Mouse (Mus musculus): ENCODE data around the gene Macrod2.

The Macrod2 gene

DNA sequence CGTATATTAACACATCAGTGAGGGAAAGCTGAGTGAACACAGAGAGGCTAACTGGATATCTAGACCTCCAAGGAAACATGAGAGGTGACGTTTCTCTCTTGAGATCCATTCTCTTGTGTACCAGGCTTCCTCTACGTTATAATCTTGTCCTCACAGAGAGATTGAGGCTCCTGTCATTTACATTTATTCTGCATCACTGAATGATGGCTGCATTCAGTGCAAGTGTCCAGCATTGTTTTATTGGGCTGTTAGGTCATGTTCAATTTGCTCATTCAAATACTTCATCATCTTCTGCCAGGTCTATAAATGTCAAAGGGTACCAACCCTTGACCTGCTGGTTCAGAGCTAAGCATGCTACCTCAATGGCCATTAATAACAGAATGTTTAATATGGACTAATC, 1302.4 kb downstream of the Macrod2 start:
- no peak for DNase-seq (ENCODE audit: low spot score in 2 of 2)

DNA sequence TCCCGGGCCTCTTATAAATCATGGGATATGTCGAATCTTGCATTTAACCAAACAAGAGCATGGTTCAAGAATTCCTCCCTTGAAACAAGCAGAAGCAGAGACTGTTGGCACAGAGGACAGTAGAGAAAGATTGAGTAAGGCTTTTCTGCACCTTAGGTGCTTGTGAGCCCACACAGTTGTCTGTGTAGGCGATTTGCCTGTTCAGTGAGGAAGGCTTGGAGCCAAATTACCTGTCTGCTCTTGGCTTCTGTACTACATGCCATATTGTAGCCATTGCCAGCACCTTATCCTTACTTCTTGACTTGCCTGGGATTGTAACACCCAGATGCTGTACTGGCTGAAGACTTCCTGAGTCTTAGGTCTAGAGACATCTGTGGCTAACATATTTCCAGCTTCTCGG, 1303.2 kb downstream of the Macrod2 start:
- DNase-seq (ENCODE audit: low spot score in 2 of 2): no peak

DNA sequence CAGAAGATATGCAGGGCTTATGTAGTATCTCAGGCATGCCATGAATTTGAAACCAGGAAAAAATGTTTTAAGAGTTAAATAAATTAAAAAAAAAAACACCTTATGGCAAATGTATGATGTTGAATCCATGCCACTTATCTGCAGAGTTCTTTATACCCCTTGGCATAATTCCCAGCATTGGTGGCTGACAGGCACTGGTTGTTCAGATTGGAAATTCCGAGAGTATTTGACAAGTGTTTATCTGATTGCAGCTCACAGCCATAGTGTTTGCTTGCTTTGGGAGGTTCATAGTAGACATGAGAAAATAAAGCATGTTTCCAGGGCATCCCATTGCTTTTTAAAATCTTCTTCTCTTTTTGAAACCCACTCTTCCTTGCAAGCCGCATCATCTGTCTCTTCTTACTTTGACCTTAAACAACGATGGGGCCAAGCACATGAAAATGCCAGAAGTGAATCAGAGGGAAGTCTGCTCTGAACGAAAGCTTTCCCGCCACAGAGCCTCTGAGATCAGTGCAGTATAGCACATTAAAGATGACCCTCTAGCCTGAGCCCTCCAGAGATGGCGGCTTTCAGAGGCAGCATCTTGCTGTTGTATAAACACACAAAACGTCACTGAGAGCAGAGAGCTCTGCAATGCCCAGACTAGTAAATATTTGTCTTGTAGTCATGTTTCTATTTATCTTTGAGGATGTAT, 1305.8 kb downstream of the Macrod2 start:
- DNase-seq (ENCODE audit: low spot score in 2 of 2): no peak

DNA sequence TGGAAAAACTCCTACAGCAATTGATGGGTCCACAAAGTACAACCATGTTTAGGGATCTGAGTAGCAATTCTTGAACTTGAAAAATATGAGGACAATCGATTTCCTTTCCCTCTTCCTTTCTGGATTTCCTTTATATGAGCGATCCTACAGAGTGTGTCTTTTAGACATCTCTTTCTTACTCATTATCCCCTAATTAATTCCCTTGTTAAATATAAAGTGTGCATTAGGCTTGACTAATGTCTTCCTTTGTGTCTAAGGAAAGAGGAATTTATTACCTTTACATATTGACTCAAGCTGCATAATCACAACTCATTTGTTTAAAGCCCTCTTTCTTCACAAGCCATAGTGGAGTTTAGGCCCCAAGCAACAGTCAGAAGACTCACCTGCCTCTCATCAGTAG, 1316.7 kb downstream of the Macrod2 start:
- DNase-seq (ENCODE audit: low spot score in 2 of 2): no peak

DNA sequence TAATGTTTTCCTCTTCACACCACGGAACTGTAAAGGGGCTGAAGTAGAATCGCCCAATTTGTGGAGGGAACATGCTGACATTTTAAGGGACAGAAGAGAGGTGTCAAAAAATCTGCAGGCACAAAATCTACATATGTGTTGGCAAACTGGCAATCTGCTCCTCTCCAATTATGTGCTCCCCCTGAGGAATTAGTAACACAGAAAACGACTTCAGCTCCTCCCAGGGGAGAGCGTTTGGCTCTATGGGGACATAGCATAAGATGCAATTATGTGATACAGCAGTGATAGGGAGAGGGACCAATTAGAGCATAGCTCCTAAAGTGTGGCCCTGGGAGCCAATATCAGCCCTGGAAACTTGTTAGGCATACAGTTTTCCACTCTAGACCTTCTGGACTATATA, 1317.2 kb downstream of the Macrod2 start:
- no peak for DNase-seq (ENCODE audit: low spot score in 2 of 2)

DNA sequence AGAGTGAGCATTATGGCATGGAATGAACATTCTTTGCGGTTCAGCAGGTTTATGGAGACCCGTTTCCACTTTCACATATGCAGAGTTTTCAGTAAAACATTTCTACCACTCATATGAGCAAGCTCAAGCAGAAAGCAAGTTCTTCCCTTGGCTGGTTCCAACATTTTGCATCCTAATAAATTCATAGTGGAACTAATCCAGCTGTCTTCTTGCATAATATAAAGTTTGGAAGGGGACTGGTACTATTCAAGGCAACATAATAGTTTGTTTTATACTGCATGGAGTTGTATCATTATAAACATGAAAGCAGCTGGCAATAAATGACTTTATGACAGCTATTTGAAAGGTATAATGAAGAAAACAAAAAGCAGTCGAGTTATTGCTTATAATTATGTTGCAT, 1320.0 kb downstream of the Macrod2 start:
- DNase-seq (ENCODE audit: low spot score in 2 of 2): no peak

DNA sequence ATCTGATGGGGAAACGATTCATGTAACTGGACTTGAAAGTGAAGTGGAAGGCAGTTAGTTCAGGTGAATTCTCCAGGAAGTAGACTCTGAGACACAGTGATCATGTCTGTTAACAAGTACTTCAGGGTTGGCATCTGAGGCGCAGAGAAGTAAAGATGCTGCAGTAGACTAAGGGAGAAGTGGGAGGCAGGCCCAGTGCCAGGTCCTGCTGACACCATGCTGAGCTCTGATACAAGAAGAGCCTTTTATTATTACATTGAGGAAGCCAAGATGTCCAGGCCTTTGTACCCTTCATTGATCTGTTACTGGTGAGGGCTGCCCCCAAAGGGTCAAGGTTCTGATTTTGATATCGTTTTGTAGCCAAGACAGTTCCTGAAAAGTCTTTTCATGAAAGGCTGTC, 1327.4 kb downstream of the Macrod2 start:
- DNase-seq (ENCODE audit: low spot score in 2 of 2): no peak

DNA sequence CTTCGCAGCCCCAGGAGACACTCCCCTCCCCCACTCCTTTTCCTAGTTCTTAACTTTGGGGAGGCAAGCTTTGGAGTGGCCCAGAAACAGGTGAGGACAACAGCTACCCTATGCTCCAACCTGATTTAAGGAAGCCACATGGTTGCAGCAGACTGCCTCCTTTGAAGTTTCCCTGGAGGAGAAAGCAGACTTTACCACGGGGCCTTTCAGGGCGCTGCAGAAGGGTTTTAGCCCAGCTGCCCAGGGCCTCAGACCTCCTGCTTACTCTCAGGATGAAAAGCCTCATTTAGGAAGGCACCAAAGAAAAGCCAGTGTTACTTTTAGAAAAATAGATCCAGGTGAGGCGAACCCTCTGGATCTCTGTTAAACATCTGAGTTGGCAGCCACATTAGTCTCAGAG, 1333.9 kb downstream of the Macrod2 start:
- DNase-seq (ENCODE audit: low spot score in 2 of 2): no peak

DNA sequence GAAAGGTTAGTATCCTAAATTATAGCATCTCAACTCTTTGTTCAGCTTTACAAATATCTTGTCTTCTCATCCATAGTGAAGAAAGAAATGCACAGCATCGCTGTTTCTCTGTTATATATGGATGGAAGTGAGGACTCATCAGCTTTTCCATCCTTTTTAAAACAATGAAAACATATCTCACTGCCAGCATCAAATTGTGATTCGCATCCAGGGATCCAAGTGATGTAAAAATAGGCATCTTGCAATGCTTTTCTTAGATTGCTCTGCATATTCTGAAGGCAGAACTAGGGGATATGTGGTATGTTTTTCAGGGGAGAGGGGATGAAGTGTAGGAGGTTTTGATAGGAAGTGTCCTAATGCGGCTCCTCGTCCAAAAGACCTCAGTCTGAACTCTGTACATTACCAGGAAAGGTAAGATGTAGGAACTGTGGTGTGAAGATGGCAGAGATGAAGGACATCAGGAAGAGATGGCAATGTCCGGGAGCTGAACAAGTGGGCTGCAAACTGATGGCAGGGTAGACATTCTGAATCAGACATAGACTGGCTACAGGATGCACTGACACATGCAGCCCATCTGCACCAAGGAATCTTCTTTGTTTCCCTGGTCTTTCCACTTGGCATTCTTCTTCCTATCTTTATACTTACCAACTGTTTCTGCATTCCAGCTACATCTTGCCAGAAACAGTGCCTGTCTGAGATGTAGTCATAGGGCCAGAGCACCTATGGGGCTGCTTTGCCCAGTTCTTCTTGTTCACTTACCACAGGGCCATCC, 1341.8 kb downstream of the Macrod2 start:
- DNase-seq (ENCODE audit: low spot score in 2 of 2): no peak

DNA sequence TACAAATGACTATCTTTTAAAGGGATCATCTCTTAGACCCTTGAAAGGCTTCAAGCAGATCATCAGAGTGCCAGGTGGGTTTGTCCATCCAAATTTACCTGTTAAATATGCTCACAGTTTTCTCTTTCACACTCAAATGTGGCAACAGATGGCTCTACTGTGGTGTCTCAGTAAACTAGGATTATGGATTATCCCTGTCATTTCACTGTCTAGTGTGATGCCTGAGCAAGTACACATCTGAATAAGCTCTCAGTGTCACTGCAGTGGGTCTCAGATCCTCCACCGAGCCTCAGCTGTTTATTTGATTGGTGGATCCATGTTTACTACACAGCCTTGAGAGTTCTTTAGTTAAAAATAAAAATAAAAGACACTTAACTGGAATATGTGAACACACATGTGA, 1343.6 kb downstream of the Macrod2 start:
- DNase-seq (ENCODE audit: low spot score in 2 of 2): no peak

DNA sequence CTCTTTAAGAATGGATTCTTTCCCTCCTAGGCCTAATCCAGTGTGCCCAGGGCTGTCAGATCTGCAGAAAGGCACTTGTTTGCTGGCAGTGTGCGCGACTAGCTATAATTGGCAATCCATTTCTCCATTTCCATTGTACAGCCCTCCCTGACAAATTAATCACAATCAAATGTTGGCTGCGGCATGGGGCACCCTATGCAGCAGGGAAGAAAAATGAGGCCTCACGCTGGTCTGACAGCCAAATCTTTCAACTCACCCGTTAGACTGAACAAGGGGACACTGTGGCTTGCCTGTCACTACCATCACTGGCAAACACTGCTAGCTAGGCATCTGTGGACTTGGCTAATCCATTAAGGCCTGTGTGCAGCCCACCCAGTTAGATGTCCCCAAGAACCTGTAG, 1345.2 kb downstream of the Macrod2 start:
- no peak for DNase-seq (ENCODE audit: low spot score in 2 of 2)

DNA sequence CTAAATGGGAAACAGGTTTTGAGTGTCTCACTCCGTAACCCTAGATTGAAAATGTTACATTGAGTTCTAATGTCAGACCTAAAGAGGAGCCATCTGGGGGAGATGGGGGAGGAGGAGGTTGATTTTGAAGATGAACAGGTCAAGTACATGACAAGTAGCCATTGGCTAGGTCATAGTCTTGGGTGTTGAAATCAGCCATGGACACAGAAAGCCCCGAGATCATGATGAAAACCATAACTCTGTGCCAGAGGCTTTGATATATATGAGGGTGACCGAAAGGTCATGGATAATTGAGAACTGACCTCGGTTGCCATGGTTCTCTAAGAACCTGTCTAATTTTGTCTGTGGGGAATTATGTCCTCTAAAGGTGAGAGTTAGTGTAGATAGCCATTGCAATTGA, 1405.1 kb downstream of the Macrod2 start:
- DNase-seq (ENCODE audit: low spot score in 2 of 2): no peak

DNA sequence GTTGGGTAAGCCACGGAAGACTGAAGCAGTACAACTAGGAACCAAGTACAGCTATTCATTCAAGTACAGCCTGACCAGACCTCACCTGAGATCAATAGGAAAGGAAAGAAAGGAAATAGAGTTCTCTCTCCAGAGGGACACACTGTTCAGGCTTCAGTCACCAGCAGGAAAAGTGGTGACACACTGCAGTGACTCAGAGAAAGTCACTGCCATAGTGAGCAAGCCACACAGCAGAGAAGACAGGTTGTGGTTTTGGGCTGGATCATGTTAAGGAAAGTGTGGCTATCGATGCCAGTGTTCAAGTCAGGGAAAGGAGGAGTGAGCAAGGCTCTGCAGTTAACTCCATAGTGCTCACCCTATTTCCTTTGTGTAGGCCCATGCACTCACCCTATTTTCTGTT, 1405.8 kb downstream of the Macrod2 start:
- no peak for DNase-seq (ENCODE audit: low spot score in 2 of 2)

DNA sequence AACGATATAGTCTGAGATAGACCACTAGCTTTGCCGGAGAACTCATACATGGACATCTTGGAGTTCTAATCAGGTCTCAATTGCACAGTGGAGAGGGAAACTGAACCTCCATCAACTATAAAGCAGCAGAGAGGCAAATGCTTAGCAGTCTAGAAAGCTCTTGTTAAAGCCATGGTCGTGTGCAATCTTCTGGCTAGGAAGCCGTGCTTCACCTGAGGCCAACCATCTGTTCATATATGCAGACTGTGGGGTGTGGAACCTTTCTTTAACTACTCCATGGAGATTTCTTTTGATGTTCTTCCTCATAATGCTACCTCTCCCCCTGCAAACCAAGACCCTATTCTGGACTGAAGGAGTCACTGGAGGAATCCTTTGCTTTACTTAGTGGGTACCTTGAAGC, 1421.2 kb downstream of the Macrod2 start:
- no peak for DNase-seq (ENCODE audit: low spot score in 2 of 2)

DNA sequence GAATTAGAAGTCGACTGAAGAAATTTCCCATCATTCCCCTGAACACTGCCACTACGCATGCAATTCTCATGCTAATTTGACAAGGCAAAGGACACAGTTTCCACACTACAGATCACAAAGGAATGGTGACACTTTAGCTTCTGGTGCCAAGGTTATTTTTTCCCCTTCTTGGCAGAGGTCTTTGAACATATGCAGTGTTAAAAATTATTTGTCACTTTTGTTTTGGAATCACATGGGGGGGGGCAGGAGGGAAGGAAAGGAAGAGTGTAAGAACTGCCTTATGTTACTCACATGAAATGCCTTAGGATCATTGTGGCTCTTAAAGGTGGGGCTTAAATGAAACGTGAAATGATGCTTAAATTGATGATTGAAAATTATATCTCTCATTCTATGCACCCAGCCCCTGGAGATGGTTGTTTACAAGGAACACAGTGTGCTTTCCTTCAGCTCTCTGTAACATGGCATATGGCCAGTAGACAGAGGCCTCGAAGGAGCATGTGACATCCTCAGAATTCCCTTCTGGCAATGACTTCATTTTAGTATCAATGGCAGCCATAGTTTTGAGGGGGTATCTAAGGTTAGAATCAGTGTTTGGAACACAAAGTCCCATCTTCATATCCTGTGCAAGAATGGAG, 1422.6 kb downstream of the Macrod2 start:
- DNase-seq (ENCODE audit: low spot score in 2 of 2): no peak

DNA sequence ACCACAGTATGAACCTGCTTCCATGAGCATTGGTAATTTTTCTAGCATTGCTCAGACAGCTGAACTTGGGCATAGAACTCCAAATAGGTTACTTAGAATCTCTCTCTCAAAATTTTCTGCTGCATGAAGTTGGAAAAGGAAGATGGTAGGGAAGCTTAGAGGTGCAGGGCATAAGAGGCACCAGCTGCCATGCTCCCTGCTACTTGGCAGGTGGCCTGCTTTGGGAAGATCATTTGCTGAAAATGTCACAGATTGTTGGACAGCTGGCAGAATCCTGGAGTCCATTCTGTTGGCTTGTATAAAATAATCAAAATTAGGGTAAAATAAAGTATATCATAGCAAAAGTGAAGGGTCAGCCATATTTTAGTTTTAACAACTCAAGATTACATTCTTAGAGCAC, 1425.7 kb downstream of the Macrod2 start:
- DNase-seq (ENCODE audit: low spot score in 2 of 2): no peak

DNA sequence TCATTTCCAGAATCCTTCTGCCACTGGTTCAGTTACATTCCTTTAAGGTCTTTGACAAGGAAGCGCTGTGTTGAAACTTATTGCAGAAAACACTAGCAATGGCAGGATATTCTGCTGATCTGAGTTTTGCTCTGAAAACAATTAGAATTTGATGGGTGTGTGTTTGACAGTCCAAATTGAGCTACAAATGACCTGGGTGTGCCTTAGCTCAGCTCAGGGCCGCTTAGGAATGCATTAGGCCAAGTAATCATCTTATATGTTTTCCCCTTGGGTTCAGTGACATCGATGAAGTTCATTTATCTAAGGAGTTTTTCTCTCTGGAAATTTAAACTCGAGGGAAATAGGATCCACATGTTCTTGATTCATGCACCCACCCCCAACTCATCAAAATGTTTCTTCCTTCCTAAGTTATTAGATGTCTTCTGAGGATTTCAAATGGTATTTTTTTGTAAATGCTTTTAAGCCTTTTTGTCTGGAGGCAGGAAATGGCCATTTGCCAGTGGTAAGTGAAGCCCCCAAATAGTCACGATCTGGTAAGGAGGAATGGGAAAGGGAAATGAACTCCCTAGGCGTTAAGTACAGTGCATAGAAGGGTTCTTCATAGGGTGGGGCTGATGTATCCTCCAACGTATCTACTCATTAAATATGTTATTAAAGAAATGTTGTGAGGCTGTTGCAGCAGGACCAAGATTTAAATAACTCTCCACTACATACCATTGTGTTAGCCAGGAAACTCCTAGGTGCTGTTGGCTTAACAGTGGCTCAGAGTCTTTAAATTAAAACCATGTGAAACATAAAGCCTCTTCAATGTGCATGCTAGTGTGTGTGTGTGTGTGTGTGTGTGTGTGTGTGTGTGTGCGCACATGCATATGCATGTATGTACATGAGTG, 1430.7 kb downstream of the Macrod2 start:
- DNase-seq (ENCODE audit: low spot score in 2 of 2): no peak

DNA sequence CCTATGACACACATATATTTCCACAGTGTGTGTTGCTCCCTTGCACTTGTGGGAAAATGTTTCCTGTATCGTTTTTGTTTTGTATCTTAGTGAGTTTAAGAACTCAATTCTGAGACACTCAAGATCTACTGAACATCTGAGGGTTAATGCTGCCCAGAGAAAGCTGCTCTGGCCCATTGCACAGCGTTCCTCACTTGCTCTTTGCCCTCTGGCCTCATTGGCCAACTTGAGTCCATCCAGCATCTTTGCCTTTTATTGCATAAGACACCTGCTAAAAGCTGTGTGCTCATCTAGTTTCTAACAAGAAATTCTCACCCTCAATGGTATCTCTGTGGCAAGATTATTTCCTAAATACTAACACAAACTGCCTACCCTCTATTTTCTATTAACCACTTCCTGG, 1435.4 kb downstream of the Macrod2 start:
- DNase-seq (ENCODE audit: low spot score in 2 of 2): no peak

DNA sequence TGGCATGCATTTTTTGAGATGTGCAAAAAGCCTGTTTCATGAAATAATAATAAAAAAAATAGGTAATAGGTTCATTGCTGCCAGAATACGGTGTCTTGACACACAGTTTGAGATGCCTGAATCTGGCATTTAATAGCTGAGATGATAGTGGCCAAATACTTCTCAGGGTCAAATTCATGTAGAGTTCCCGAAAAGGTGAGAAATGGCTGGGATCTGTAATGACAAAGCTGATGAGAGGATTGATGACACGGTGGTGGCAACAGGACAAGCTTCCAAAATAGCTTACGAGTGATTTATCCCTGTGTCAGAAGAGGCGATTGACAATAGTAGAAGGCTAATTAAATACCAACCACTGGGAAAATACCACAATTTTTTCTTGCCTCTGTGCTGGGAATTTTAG, 1436.4 kb downstream of the Macrod2 start:
- no peak for DNase-seq (ENCODE audit: low spot score in 2 of 2)

DNA sequence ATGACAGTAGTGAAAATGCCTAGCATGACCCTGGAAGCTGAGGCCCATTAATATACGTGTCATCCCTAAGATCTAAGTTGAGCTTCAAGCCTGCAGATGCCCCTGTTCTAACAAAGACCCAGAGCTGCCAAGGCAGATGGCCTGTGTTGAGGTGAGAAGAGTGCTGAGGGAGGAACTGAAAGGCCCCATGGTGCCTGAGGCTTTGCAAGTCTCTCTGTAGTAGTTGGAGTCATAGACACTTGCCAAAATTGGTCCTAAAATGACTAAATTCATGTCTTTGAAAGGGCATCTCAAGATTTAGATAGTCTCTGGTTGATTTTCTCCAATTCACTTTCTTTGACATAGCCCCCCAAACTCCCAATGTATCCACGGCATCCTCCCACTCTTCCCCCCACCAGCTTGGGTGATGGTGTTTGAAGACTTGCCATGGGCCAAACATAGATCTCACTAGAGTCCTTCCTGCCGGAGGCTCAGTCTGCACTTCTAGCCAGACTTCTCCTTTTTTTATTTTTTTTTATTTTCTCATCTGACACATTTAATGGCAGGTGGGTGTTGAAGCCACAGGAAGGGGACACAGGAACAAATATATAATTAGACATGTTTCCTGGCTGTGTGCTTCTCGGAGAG, 1439.2 kb downstream of the Macrod2 start:
- DNase-seq (ENCODE audit: low spot score in 2 of 2): no peak

DNA sequence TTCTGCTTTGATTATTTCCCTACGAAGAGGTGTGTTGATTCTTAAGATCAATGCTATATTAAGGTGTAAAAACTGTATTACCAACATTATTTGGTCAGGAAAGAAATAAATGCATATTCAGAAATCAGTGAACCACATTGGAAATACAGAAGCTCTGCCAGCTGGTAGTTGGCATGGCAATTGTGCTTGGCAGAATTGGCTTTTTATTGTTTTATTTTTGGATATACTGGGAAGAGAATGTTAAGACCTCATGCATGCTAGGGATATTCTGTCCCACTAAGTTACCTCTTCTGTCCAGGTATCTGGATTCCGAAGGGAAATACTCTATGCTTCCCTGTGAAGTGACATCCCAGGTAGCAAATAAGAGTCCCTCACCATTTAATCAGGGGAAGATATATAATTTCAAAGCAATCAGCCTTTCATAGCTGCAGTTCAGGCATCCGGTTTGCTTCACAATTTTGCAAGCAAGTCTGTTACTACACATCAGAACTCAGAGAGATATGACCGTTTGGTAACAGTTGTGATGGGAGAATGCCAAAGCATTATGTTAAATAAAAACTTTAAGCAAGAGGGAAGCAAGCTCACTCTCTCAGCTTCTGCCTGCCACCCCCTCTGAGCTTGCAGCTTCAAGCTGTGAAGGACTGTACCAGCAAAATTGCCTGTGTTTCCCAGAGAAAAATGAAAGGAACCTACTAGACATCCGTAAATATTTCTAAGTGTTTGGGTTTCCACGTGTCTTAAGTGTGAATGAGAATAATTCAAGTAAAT, 1449.5 kb downstream of the Macrod2 start:
- no peak for DNase-seq (ENCODE audit: low spot score in 2 of 2)

All from urinary bladder, adult 18-20 months (tissue).